Mouse (Mus musculus) CH12.LX (cell line): ENCODE data around the gene Rnf141. TPM values are rescaled to one million over a fixed set of nuclear protein-coding genes. Genes with fewer than 3 reads are reported as not detected.

Experiments used
- DNase-seq: peaks from one replicate; pipeline ENCODE4 v3.0.0-alpha.2; 2013; ENCODE audit errors: extremely low read depth
- H3K27ac ChIP-seq: 2 replicates; pipeline ENCODE4 v1.5.1; 2012; ENCODE audit warnings: low read depth, mild to moderate bottlenecking, control low read depth, moderate library complexity; ENCODE audit not compliant: insufficient read depth
- H3K27me3 ChIP-seq: replicated peaks from 2 replicates; pipeline ENCODE3; 2012; ENCODE audit warnings: inconsistent platforms
- H3K36me3 ChIP-seq, 2 experiments: replicated peaks in 1 of 2; 2 replicates each; pipeline versions ENCODE3 to v1.6.1; 2012; ENCODE audit warnings: inconsistent platforms in 1 of 2, low read length in 1 of 2, mild to moderate bottlenecking in 1 of 2, mixed read lengths in 1 of 2, moderate library complexity in 1 of 2; ENCODE audit not compliant: control insufficient read depth in 1 of 2, insufficient read depth in 1 of 2
- H3K4me1 ChIP-seq, 2 experiments: 2 replicates each; pipeline ENCODE4 v1.6.1; 2012; ENCODE audit warnings: inconsistent platforms in 1 of 2, moderate library complexity in 1 of 2; ENCODE audit not compliant: insufficient read depth in 2 of 2, control insufficient read depth in 1 of 2
- H3K4me2 ChIP-seq: 2 replicates; pipeline ENCODE4 v1.6.1; 2012; ENCODE audit warnings: low read depth, mild to moderate bottlenecking, control low read depth; ENCODE audit not compliant: poor library complexity, insufficient read depth, severe bottlenecking
- H3K4me3 ChIP-seq, 3 experiments: fragments of 150-350 bp in 1 of 3; sonication (generic) in 1 of 3; replicated peaks in 1 of 3; 2 replicates each; pipeline versions ENCODE3 to v1.5.1; 2011 to 2012; ENCODE audit warnings: low read depth in 2 of 3, low read length in 2 of 3, mild to moderate bottlenecking in 2 of 3, moderate library complexity in 2 of 3, control low read depth in 1 of 3, improper control_type of control experiment in 1 of 3, inconsistent platforms in 1 of 3, mixed read lengths in 1 of 3; ENCODE audit not compliant: poor library complexity in 1 of 3
- H3K79me2 ChIP-seq: replicated peaks from 2 replicates; pipeline ENCODE4 v1.6.1; 2012; ENCODE audit warnings: mild to moderate bottlenecking, moderate library complexity; ENCODE audit not compliant: control insufficient read depth, poor library complexity, insufficient read depth, severe bottlenecking; ENCODE audit errors: extremely low read depth
- H3K9ac ChIP-seq: 2 replicates; pipeline ENCODE4 v1.6.1; 2012; ENCODE audit warnings: low read depth, mild to moderate bottlenecking, control low read depth, moderate library complexity; ENCODE audit not compliant: insufficient read depth
- H3K9me3 ChIP-seq: replicated peaks from 2 replicates; pipeline ENCODE3; 2012; ENCODE audit warnings: low read length, inconsistent platforms, mixed read lengths
- BHLHE40 ChIP-seq: IDR thresholded peaks from 2 replicates; pipeline ENCODE4 v1.6.1; 2011; ENCODE audit warnings: mild to moderate bottlenecking, low read depth, low read length, improper control_type of control experiment
- CHD2 ChIP-seq: IDR thresholded peaks from 2 replicates; pipeline ENCODE4 v1.6.1; 2011; ENCODE audit warnings: low read length, improper control_type of control experiment
- CTCF ChIP-seq, 2 experiments: IDR thresholded peaks in 1 of 2; conservative IDR thresholded peaks in 1 of 2; 2 replicates each; pipeline ENCODE4 v1.5.1; 2011 to 2012; ENCODE audit warnings: low read depth in 2 of 2, low read length in 2 of 2, improper control_type of control experiment in 1 of 2, inconsistent platforms in 1 of 2, mild to moderate bottlenecking in 1 of 2, moderate library complexity in 1 of 2
- E2F4 ChIP-seq: IDR thresholded peaks from 2 replicates; pipeline ENCODE4 v1.6.1; 2011; ENCODE audit warnings: low read depth, low read length, improper control_type of control experiment; ENCODE audit not compliant: insufficient replicate concordance
- ELF1 ChIP-seq: IDR thresholded peaks from 2 replicates; pipeline ENCODE4 v1.6.1; 2014; ENCODE audit warnings: low read depth, mild to moderate bottlenecking, inconsistent platforms, low read length, improper control_type of control experiment
- EP300 ChIP-seq: IDR thresholded peaks from 2 replicates; pipeline ENCODE4 v1.6.1; 2011; ENCODE audit warnings: low read length, improper control_type of control experiment
- ETS1 ChIP-seq: conservative IDR thresholded peaks from 2 replicates; pipeline ENCODE4 v1.6.1; 2012; ENCODE audit warnings: low read depth, mild to moderate bottlenecking, inconsistent platforms, low read length, improper control_type of control experiment, moderate library complexity
- IRF4 ChIP-seq: IDR thresholded peaks from 2 replicates; pipeline ENCODE4 v1.6.1; 2014; ENCODE audit warnings: low read depth, mild to moderate bottlenecking, inconsistent platforms, low read length, improper control_type of control experiment
- JUND ChIP-seq: conservative IDR thresholded peaks from 2 replicates; pipeline ENCODE4 v1.6.1; 2011; ENCODE audit warnings: low read depth, low read length, improper control_type of control experiment
- MAFK ChIP-seq: IDR thresholded peaks from 2 replicates; pipeline ENCODE4 v1.6.1; 2011; ENCODE audit warnings: low read length, improper control_type of control experiment; ENCODE audit not compliant: insufficient replicate concordance
- MAX ChIP-seq: IDR thresholded peaks from 2 replicates; pipeline ENCODE4 v1.6.1; 2011; ENCODE audit warnings: low read length, improper control_type of control experiment
- MAZ ChIP-seq: IDR thresholded peaks from 2 replicates; pipeline ENCODE4 v1.6.1; 2012; ENCODE audit warnings: low read depth, mild to moderate bottlenecking, inconsistent platforms, low read length, improper control_type of control experiment, moderate library complexity
- MXI1 ChIP-seq: IDR thresholded peaks from 2 replicates; pipeline ENCODE4 v1.6.1; 2011; ENCODE audit warnings: mild to moderate bottlenecking, low read depth, low read length, improper control_type of control experiment
- MYC ChIP-seq: IDR thresholded peaks from 2 replicates; pipeline ENCODE4 v1.6.1; 2011; ENCODE audit warnings: low read depth, mild to moderate bottlenecking, improper control_type of control experiment, low read length
- NRF1 ChIP-seq: IDR thresholded peaks from 2 replicates; pipeline ENCODE4 v1.6.1; 2014; ENCODE audit warnings: low read depth, mild to moderate bottlenecking, inconsistent platforms, low read length, improper control_type of control experiment, moderate library complexity
- PAX5 ChIP-seq: IDR thresholded peaks from 2 replicates; pipeline ENCODE4 v1.6.1; 2012; ENCODE audit warnings: low read length, inconsistent platforms, mixed read lengths
- POLR2AphosphoS2 ChIP-seq: IDR thresholded peaks from 2 replicates; pipeline ENCODE4 v1.6.1; 2011; ENCODE audit warnings: low read depth, low read length, improper control_type of control experiment
- RAD21 ChIP-seq: IDR thresholded peaks from 2 replicates; pipeline ENCODE4 v1.6.1; 2011; ENCODE audit warnings: low read depth, mild to moderate bottlenecking, low read length, improper control_type of control experiment, moderate library complexity
- RCOR1 ChIP-seq: conservative IDR thresholded peaks from 2 replicates; pipeline ENCODE4 v1.6.1; 2012; ENCODE audit warnings: low read depth, mild to moderate bottlenecking, inconsistent platforms, low read length, improper control_type of control experiment
- SIN3A ChIP-seq: IDR thresholded peaks from 2 replicates; pipeline ENCODE4 v1.6.1; 2012; ENCODE audit warnings: low read length, improper control_type of control experiment, inconsistent platforms
- SMC3 ChIP-seq: IDR thresholded peaks from 2 replicates; pipeline ENCODE4 v1.6.1; 2011; ENCODE audit warnings: low read depth, low read length, improper control_type of control experiment
- TBP ChIP-seq: conservative IDR thresholded peaks from 2 replicates; pipeline ENCODE4 v1.6.1; 2011; ENCODE audit warnings: low read depth, low read length, improper control_type of control experiment
- TCF12 ChIP-seq: IDR thresholded peaks from 2 replicates; pipeline ENCODE4 v1.6.1; 2014; ENCODE audit warnings: low read depth, mild to moderate bottlenecking, inconsistent platforms, low read length, improper control_type of control experiment
- UBTF ChIP-seq: IDR thresholded peaks from 2 replicates; pipeline ENCODE4 v1.6.1; 2012; ENCODE audit warnings: low read depth, mild to moderate bottlenecking, inconsistent platforms, low read length, improper control_type of control experiment, moderate library complexity
- USF1 ChIP-seq: IDR thresholded peaks from 2 replicates; pipeline ENCODE4 v1.6.1; 2014; ENCODE audit warnings: low read depth, mild to moderate bottlenecking, inconsistent platforms, low read length, improper control_type of control experiment
- ZC3H11A ChIP-seq: IDR thresholded peaks from 2 replicates; pipeline ENCODE4 v1.6.1; 2012; ENCODE audit warnings: low read depth, mild to moderate bottlenecking, inconsistent platforms, low read length, improper control_type of control experiment
- ZKSCAN1 ChIP-seq: IDR thresholded peaks from 2 replicates; pipeline ENCODE4 v1.6.1; 2012; ENCODE audit warnings: low read depth, inconsistent platforms, low read length, improper control_type of control experiment, borderline replicate concordance
- ZMIZ1 ChIP-seq: IDR thresholded peaks from 2 replicates; pipeline ENCODE4 v1.6.1; 2012; ENCODE audit warnings: low read depth, mild to moderate bottlenecking, inconsistent platforms, low read length, improper control_type of control experiment
- ZNF384 ChIP-seq: IDR thresholded peaks from 2 replicates; pipeline ENCODE4 v1.6.1; 2012; ENCODE audit warnings: low read depth, low read length, improper control_type of control experiment, inconsistent platforms
- dilution Hi-C: fragments of 300-500 bp; cut with MboI; formaldehyde crosslinking; loops from 2 replicates; pipeline ENCODE4 v1.14.3; 2020; ENCODE audit warnings: low sequenced_read_pairs; ENCODE audit not compliant: extremely low pct_unique_long_range_greater_than_20kb, extremely low pct_ligation_motif_present
- in situ Hi-C: fragments of 300-500 bp; cut with MboI; formaldehyde crosslinking; loops from 3 replicates; pipeline ENCODE4 v1.14.3; 2019; ENCODE audit warnings: low sequenced_read_pairs, low pct_ligation_motif_present, low pct_unique_long_range_greater_than_20kb, mixed read lengths
- polyA plus RNA-seq: library from polyadenylated mRNA; unstranded; fragments of >175 nt; gene quantifications from 2 replicates; pipeline ENCODE4 v1.2.1, GENCODE M21; 2012; ENCODE audit warnings: low read depth; ENCODE audit not compliant: insufficient read length
- total RNA-seq, 2 experiments: library from RNA; depleted of rRNA; stranded (reverse); fragments of 300-350 nt in 1 of 2; fragments of >200 nt in 1 of 2; gene quantifications; 2 replicates each; pipeline ENCODE4 v1.2.3; 2012 to 2014

Gene Rnf141
- total and polyA plus RNA-seq, 3 experiments: 16.1 to 21.5 (median 18.1) TPM

DNA sequence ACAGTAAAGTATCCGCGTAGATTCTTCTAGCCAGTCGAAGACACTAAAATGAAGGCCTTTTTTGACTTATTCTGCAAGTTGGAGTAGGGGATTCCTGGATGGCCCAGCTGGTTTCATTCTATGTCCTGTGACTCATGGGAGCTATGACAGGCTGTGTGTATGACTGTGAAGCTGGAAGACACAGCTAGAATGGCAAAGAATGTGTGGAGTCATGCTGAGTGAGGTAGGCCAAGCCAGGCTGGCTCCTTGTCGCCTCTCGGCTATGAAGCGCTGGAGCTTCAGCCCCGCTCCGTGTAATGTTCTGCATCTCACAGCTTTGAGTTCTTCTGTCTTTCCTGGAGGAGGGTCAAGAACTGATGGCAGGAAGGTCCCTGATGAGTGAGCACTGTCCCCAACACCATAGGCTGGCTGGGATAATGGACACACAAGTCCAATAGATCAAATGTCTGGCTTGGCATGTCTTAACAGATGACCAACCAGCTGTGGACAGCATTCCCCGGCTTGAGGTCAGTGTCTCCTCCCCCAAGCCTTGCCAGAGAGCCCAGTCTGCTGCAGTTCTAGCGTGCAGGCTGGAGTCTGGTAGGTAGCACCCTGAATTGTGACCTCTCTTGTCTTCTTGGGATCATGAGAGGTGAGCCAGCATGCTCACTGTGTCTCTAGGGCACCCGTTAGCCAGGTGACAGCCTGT lies 46.4 kb downstream of the Rnf141 start:
- no peak for TF ChIP-seq SMC3
- TF ChIP-seq IRF4: 0 out of 2 replicates have a peak, but pooled peaks have one; percentile 25
- TF ChIP-seq EP300: no peak
- TF ChIP-seq ETS1: peak; percentile 77
- peak; percentile 57 for TF ChIP-seq BHLHE40
- no peak for TF ChIP-seq ZMIZ1
- no peaks in the 10 kb centered on the region for H3K36me3 ChIP-seq

DNA sequence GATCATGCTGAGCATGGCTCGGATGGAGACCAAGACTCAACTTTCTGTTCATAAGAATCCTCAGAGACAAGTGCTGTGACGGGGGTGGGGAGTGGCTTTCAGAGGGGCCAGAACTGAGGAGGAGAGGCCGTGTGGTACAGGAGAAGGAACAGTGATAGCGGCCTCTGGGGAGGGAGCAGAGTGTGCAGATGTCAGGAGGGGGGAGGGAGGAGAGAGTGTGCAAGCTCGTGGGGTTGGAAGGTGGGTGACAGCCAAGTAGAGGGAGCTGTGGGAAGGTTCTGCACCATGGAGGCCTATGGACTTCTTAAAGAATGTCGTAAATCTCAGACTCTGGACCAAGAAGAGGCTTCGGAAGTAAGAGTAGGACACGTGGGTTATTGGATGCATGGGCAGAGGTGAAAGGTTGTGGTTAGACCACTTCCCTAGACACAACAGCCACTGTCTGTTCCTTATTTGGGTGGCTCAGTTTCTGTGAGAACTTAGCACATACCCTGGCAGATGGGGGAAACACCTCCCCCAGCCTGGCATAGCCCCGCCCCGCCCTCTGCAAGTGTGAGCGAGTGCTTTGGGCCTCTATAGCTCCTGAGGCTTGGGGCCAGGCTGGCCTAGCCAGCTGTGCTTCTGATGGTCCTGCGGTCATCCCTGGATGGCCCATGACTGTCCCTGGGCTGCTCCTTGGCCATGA lies 47.7 kb downstream of the Rnf141 start:
- H3K4me1 ChIP-seq: peaks cover 18 to 30% of the 10 kb centered on the region in 2 experiments
- no peaks in the 10 kb centered on the region for H3K36me3 ChIP-seq
- peak; percentile 92 for DNase-seq
- no peak for TF ChIP-seq ZMIZ1
- no peak; the same call in 1 of the 2 replicates for TF ChIP-seq MAZ
- TF ChIP-seq TCF12: peak; percentile 66; the same call in 1 of the 2 replicates
- TF ChIP-seq SIN3A: peak; percentile 54; the same call in 1 of the 2 replicates
- no peak for TF ChIP-seq ZKSCAN1
- TF ChIP-seq BHLHE40: peak; percentile 97
- TF ChIP-seq EP300: peak; percentile 77
- no peak for TF ChIP-seq ZC3H11A
- peak; percentile 88 for TF ChIP-seq MYC
- peak; percentile 78 for TF ChIP-seq ETS1
- TF ChIP-seq MXI1: peak; percentile 71; the same call in 1 of the 2 replicates
- TF ChIP-seq SMC3: no peak
- no peak for TF ChIP-seq JUND
- no peak for TF ChIP-seq CTCF (conservative IDR thresholded peaks at IDR 0.05 in 1 of 2, IDR thresholded peaks at IDR 0.05 in 1 of 2; ENCODE audit: low read depth in 2 of 2, low read length in 2 of 2)
- peak; percentile 90 for TF ChIP-seq MAFK
- TF ChIP-seq POLR2AphosphoS2: no peak
- no peak for TF ChIP-seq UBTF
- TF ChIP-seq ELF1: peak; percentile 19; the same call in 1 of the 2 replicates
- peak; percentile 80; the same call in 1 of the 2 replicates for TF ChIP-seq RCOR1
- TF ChIP-seq TBP: no peak
- TF ChIP-seq ZNF384: no peak
- no peak for TF ChIP-seq RAD21
- TF ChIP-seq PAX5: no peak
- TF ChIP-seq USF1: peak; percentile 52
- no peak for TF ChIP-seq NRF1
- TF ChIP-seq MAX: peak; percentile 95
- no peak for TF ChIP-seq E2F4
- peak; percentile 73 for TF ChIP-seq CHD2

More for the DNA sequence above, 46.4 kb downstream of the Rnf141 start:
- H3K27me3 ChIP-seq: peaks cover 18% of the 10 kb centered on the region
- no peaks in the 10 kb centered on the region for H3K79me2 ChIP-seq
- DNase-seq: peak; percentile 48
- dilution Hi-C loops: no loop called here
- in situ Hi-C loops: loop anchor here (5.0 kb wide), 1 partner anchor 71 kb away; no protein-coding TSS in a partner anchor
- no peaks in the 10 kb centered on the region for H3K9me3 ChIP-seq
- H3K4me3 ChIP-seq: no peak overlapping the region
- no peak overlapping the region for H3K9ac ChIP-seq
- H3K4me1 ChIP-seq: peaks cover 18 to 30% of the 10 kb centered on the region in 2 experiments
- no peak overlapping the region for H3K27ac ChIP-seq
- no peak overlapping the region for H3K4me2 ChIP-seq

More for the DNA sequence above, 47.7 kb downstream of the Rnf141 start:
- in situ Hi-C loops: loop anchor here (5.0 kb wide), 1 partner anchor 69 kb away; no protein-coding TSS in a partner anchor
- dilution Hi-C loops: no loop called here
- Histone ChIP-seq H3K9me3 (no peaks in the 10 kb centered on the region), H3K27me3 (peaks cover 24% of the 10 kb centered on the region), H3K79me2 (no peaks in the 10 kb centered on the region), H3K4me3 (no peak overlapping the region), H3K4me2 (peak overlapping the region; percentile 6), H3K9ac (no peak overlapping the region), H3K27ac (no peak overlapping the region)
